Mouse (Mus musculus): Measurements from ENCODE around the gene B3galt4. TPM values are rescaled to one million over a fixed set of nuclear protein-coding genes. Genes with fewer than 3 reads are reported as not detected.

Gene B3galt4
- polyA plus RNA-seq (2014; fragmentation: Illumina TruSeq; extraction: RNeasy Lipid Tissue Mini Kit (QIAGEN cat#74804); ENCODE audit: insufficient read depth, low read depth, low replicate concordance), result 5.8 TPM

GRCm38 (mm10) chr17:33951021-33951946 lies at the start of gene B3galt4:
B3galt4 (minus strand) TSS chr17:33951488.

DNA sequence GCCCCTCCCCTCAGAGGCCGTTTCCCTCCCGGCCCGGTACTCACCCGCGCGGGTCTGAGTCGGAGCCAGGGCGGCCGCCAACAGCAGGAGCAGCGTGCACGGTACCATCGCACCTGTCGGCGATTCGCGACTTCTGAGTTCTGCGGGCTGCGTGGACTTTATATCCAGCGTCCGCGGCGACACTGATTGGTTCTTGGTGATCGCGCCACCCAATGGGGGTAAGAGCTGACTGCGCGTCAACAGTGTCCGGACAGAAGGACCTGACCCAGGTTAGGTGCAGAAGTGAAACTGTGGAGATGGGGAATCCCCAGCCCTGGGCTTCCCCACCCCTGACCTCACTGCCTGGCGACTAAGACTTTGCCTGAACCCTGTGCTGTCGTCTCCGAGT lies 48.9 kb upstream of the B3galt4 start, which contains the start of gene H2-K1:
Gene H2-K1 (minus strand): TSS at position 198 of the 388 bp plus-strand sequence.

DNA sequence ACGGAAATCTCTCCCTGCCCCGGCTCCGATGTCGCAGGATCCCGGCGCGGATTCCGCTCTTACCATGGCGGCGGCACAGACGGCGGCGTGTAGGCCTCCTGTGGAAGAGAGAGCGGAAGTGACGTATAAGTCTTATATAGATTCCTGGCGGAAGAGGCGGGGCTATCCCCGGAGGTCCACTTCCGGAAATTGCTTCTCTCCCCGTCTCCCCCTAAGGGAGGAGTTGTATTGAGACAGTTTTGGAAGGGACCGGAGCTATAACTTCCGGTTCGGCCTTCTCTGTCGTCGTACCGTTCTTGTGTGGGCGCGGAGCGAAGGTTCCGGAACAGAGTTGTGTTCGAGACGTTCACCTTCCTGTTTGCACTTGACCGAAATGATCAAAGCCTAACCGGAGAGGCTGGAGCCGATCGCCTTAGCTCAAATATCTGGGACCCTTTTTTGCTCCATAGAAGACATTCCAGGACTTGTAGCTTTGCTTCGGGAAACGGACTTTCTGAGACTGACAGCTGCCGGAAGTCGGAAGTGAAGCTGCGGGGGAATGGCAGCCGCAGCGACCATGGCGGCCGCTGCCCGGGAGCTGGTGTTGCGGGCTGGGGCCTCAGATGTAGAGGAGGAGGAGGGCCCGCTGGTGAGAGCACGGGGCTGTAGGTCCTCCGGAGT lies 4.4 kb upstream of the B3galt4 start, which contains the start of the genes Vps52 and Rps18:
Gene Vps52 (plus strand): TSS at position 258 of the 660 bp plus-strand sequence.
Gene Rps18 (minus strand): TSS at position 447 of the 660 bp plus-strand sequence.

GRCm38 (mm10) chr17:33940206-33940805 lies 11.0 kb downstream of the B3galt4 start, which contains the start of the genes Pfdn6 and Wdr46:
Pfdn6 (minus strand) TSS chr17:33940343.
Wdr46 (plus strand) TSS chr17:33940660.

DNA sequence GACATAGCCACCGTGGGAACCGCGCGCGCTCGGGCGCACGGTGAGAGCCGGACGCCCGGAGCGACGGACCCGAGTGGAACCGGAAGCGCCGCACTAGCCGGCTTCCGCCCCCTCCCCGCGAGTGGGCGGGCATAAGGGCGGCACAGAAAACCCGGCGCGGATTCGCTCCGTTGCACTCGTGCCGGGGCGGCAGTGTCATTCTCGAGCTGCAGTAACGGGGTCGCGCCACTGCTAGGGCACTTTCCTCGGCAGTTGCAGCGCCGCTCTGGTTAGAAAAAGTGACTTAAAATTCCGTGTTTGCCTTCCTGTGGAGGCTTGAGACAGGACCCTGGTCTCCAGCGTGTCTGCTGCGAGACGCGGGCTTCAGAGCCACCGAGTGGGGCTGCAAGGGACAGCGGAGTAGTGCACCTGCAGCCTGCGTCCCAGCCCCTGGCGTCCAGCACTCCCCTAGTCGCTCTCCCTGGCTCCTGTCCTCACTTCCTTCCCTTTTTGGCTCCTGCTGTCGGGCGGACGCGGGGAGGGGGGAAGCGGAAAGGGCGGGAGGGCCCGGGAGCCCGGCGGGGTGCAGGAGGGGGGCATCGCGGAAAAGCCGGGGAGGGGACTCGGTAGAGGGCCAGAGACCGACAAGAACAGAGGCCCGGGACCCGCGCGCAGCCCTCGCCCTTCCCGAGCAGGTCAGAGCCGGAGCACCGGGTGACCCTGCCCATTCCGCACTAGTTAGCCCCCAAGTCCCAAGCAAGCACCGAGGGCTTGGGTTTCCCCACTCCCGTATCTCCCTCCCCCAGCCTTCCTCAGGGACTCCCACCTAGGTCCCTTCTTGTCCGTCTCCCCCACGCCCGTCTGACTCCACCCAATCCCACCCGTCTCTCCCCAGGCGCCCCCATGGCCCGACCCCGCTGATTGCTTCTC lies 21.7 kb downstream of the B3galt4 start, which contains the start of gene Rgl2:
Gene Rgl2 (plus strand): TSS at position 173 of the 909 bp plus-strand sequence.

GRCm38 (mm10) chr17:33915671-33916250 lies 35.5 kb downstream of the B3galt4 start, which contains the start of the genes Tapbp and Zbtb22:
Tapbp (plus strand) TSS chr17:33915899.
Zbtb22 (plus strand) TSS chr17:33915904.

DNA sequence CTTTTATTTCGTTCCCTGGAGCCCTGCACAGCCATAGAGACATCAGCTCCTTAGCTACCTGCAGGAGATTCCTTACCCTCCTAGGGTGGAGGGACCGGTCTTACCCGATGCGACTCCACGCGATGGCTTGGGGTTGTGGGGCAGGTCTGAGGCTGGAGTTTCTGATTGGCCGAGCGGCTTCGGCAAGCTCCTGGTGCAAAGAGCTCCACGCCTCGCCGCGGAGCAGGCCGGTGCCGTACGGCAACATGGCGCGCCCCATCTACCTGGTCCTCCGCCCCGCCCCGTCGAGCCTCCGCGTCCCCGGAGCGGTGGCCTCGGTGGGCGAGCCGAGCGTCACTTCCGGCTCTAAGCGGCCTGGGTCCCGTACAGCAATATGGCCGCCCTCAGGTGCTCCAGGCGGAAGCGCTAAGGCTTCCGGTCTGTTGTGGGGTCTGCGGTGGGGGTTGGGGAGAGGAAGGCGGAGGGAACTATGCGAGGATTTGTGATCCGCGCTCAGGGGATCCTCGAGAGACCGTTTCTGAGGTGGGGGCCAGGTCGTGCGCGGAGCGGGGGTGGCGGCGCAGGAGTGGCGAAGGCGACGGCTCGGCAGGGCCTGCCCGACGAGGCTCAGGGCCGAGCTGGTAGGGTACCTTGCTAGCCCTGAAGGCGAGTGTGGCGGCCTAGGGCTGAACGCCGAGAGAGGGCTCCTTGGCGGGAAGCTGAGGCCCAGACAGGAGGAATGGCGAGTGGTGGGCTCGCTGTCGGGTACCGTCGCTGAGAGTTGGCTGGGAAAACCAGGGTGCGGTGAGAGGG lies 42.0 kb downstream of the B3galt4 start, which contains the start of gene Daxx:
Gene Daxx (plus strand): TSS at position 338 of the 792 bp plus-strand sequence.

DNA sequence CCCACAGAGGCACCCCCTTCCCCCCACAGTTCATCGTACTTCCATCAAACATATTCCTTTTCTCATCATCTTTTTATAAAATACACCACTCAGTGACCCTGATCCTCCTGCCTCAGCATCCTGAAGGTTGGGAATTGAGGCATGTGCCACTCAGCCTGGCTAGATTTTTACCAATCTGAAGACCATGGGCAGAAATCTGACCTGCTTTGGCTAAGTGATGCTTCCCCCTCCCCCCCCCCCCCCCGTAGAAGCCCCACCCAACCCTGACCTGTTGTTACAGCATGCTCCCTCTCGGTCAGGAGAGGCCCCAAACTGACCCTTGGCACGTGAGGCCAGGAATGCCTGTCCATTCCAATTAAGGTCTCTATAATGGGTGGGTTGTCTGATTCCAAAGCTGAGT lies 46.5 kb downstream of the B3galt4 start, which contains the start of gene Platr17:
Gene Platr17 (plus strand): TSS at position 301 of the 400 bp plus-strand sequence.

Other genes with a start within 250 kb of the B3galt4 start
- gene March2, start 232.8 kb downstream of the B3galt4 start, polyA plus RNA-seq (2014; fragmentation: Illumina TruSeq; extraction: RNeasy Lipid Tissue Mini Kit (QIAGEN cat#74804); ENCODE audit: insufficient read depth, low read depth, low replicate concordance), result 99.6 TPM
- 122 TPM for gene Rab11b, start 191.0 kb downstream of the B3galt4 start, polyA plus RNA-seq (2014; fragmentation: Illumina TruSeq; extraction: RNeasy Lipid Tissue Mini Kit (QIAGEN cat#74804); ENCODE audit: insufficient read depth, low read depth, low replicate concordance)
- gene Angptl4, start 169.7 kb downstream of the B3galt4 start, polyA plus RNA-seq (2014; fragmentation: Illumina TruSeq; extraction: RNeasy Lipid Tissue Mini Kit (QIAGEN cat#74804); ENCODE audit: insufficient read depth, low read depth, low replicate concordance), result 61.5 TPM
- gene Kank3, start 141.0 kb downstream of the B3galt4 start, polyA plus RNA-seq (2014; fragmentation: Illumina TruSeq; extraction: RNeasy Lipid Tissue Mini Kit (QIAGEN cat#74804); ENCODE audit: insufficient read depth, low read depth, low replicate concordance), result 178 TPM
- 1,820 TPM for gene Rps28, start 126.9 kb downstream of the B3galt4 start, polyA plus RNA-seq (2014; fragmentation: Illumina TruSeq; extraction: RNeasy Lipid Tissue Mini Kit (QIAGEN cat#74804); ENCODE audit: insufficient read depth, low read depth, low replicate concordance)
- 520 TPM for gene Ndufa7, start 126.9 kb downstream of the B3galt4 start, polyA plus RNA-seq (2014; fragmentation: Illumina TruSeq; extraction: RNeasy Lipid Tissue Mini Kit (QIAGEN cat#74804); ENCODE audit: insufficient read depth, low read depth, low replicate concordance)
- 20.1 TPM for gene Cd320, start 108.4 kb downstream of the B3galt4 start, polyA plus RNA-seq (2014; fragmentation: Illumina TruSeq; extraction: RNeasy Lipid Tissue Mini Kit (QIAGEN cat#74804); ENCODE audit: insufficient read depth, low read depth, low replicate concordance)
- gene Gm7029, start 77.7 kb downstream of the B3galt4 start, polyA plus RNA-seq (2014; fragmentation: Illumina TruSeq; extraction: RNeasy Lipid Tissue Mini Kit (QIAGEN cat#74804); ENCODE audit: insufficient read depth, low read depth, low replicate concordance), result not detected
- gene Kifc1, start 60.8 kb downstream of the B3galt4 start, polyA plus RNA-seq (2014; fragmentation: Illumina TruSeq; extraction: RNeasy Lipid Tissue Mini Kit (QIAGEN cat#74804); ENCODE audit: insufficient read depth, low read depth, low replicate concordance), result 0.86 TPM
- 1.2 TPM for gene Platr17, start 46.4 kb downstream of the B3galt4 start, polyA plus RNA-seq (2014; fragmentation: Illumina TruSeq; extraction: RNeasy Lipid Tissue Mini Kit (QIAGEN cat#74804); ENCODE audit: insufficient read depth, low read depth, low replicate concordance)
- gene Daxx, start 42.1 kb downstream of the B3galt4 start, polyA plus RNA-seq (2014; fragmentation: Illumina TruSeq; extraction: RNeasy Lipid Tissue Mini Kit (QIAGEN cat#74804); ENCODE audit: insufficient read depth, low read depth, low replicate concordance), result 19.4 TPM
- gene Tapbp, start 35.6 kb downstream of the B3galt4 start, polyA plus RNA-seq (2014; fragmentation: Illumina TruSeq; extraction: RNeasy Lipid Tissue Mini Kit (QIAGEN cat#74804); ENCODE audit: insufficient read depth, low read depth, low replicate concordance), result 126 TPM
- 18.1 TPM for gene Zbtb22, start 35.6 kb downstream of the B3galt4 start, polyA plus RNA-seq (2014; fragmentation: Illumina TruSeq; extraction: RNeasy Lipid Tissue Mini Kit (QIAGEN cat#74804); ENCODE audit: insufficient read depth, low read depth, low replicate concordance)
- gene Rgl2, start 21.9 kb downstream of the B3galt4 start, polyA plus RNA-seq (2014; fragmentation: Illumina TruSeq; extraction: RNeasy Lipid Tissue Mini Kit (QIAGEN cat#74804); ENCODE audit: insufficient read depth, low read depth, low replicate concordance), result 38.7 TPM
- gene Pfdn6, start 11.1 kb downstream of the B3galt4 start, polyA plus RNA-seq (2014; fragmentation: Illumina TruSeq; extraction: RNeasy Lipid Tissue Mini Kit (QIAGEN cat#74804); ENCODE audit: insufficient read depth, low read depth, low replicate concordance), result 90.6 TPM
- gene Wdr46, start 10.8 kb downstream of the B3galt4 start, polyA plus RNA-seq (2014; fragmentation: Illumina TruSeq; extraction: RNeasy Lipid Tissue Mini Kit (QIAGEN cat#74804); ENCODE audit: insufficient read depth, low read depth, low replicate concordance), result 8.3 TPM
- 16.3 TPM for gene Vps52, start 4.3 kb upstream of the B3galt4 start, polyA plus RNA-seq (2014; fragmentation: Illumina TruSeq; extraction: RNeasy Lipid Tissue Mini Kit (QIAGEN cat#74804); ENCODE audit: insufficient read depth, low read depth, low replicate concordance)
- 2,519 TPM for gene Rps18, start 4.5 kb upstream of the B3galt4 start, polyA plus RNA-seq (2014; fragmentation: Illumina TruSeq; extraction: RNeasy Lipid Tissue Mini Kit (QIAGEN cat#74804); ENCODE audit: insufficient read depth, low read depth, low replicate concordance)
- gene H2-K1, start 48.9 kb upstream of the B3galt4 start, polyA plus RNA-seq (2014; fragmentation: Illumina TruSeq; extraction: RNeasy Lipid Tissue Mini Kit (QIAGEN cat#74804); ENCODE audit: insufficient read depth, low read depth, low replicate concordance), result 1,531 TPM
- gene Ring1, start 73.2 kb upstream of the B3galt4 start, polyA plus RNA-seq (2014; fragmentation: Illumina TruSeq; extraction: RNeasy Lipid Tissue Mini Kit (QIAGEN cat#74804); ENCODE audit: insufficient read depth, low read depth, low replicate concordance), result 21.8 TPM
- 90.2 TPM for gene H2-Ke6, start 76.6 kb upstream of the B3galt4 start, polyA plus RNA-seq (2014; fragmentation: Illumina TruSeq; extraction: RNeasy Lipid Tissue Mini Kit (QIAGEN cat#74804); ENCODE audit: insufficient read depth, low read depth, low replicate concordance)
- gene Slc39a7, start 80.2 kb upstream of the B3galt4 start, polyA plus RNA-seq (2014; fragmentation: Illumina TruSeq; extraction: RNeasy Lipid Tissue Mini Kit (QIAGEN cat#74804); ENCODE audit: insufficient read depth, low read depth, low replicate concordance), result 95.6 TPM
- 33.6 TPM for gene Rxrb, start 80.3 kb upstream of the B3galt4 start, polyA plus RNA-seq (2014; fragmentation: Illumina TruSeq; extraction: RNeasy Lipid Tissue Mini Kit (QIAGEN cat#74804); ENCODE audit: insufficient read depth, low read depth, low replicate concordance)
- 1.1 TPM for gene Col11a2, start 87.9 kb upstream of the B3galt4 start, polyA plus RNA-seq (2014; fragmentation: Illumina TruSeq; extraction: RNeasy Lipid Tissue Mini Kit (QIAGEN cat#74804); ENCODE audit: insufficient read depth, low read depth, low replicate concordance)
- gene H2-Oa, start 140.9 kb upstream of the B3galt4 start, polyA plus RNA-seq (2014; fragmentation: Illumina TruSeq; extraction: RNeasy Lipid Tissue Mini Kit (QIAGEN cat#74804); ENCODE audit: insufficient read depth, low read depth, low replicate concordance), result 12.5 TPM
- gene H2-DMa, start 168.1 kb upstream of the B3galt4 start, polyA plus RNA-seq (2014; fragmentation: Illumina TruSeq; extraction: RNeasy Lipid Tissue Mini Kit (QIAGEN cat#74804); ENCODE audit: insufficient read depth, low read depth, low replicate concordance), result 75.7 TPM
- gene Brd2, start 171.1 kb upstream of the B3galt4 start, polyA plus RNA-seq (2014; fragmentation: Illumina TruSeq; extraction: RNeasy Lipid Tissue Mini Kit (QIAGEN cat#74804); ENCODE audit: insufficient read depth, low read depth, low replicate concordance), result 94.4 TPM
- gene H2-DMb2, start 191.8 kb upstream of the B3galt4 start, polyA plus RNA-seq (2014; fragmentation: Illumina TruSeq; extraction: RNeasy Lipid Tissue Mini Kit (QIAGEN cat#74804); ENCODE audit: insufficient read depth, low read depth, low replicate concordance), result 35.5 TPM
- 64.1 TPM for gene H2-DMb1, start 201.6 kb upstream of the B3galt4 start, polyA plus RNA-seq (2014; fragmentation: Illumina TruSeq; extraction: RNeasy Lipid Tissue Mini Kit (QIAGEN cat#74804); ENCODE audit: insufficient read depth, low read depth, low replicate concordance)
- 21.5 TPM for gene Tap1, start 236.1 kb upstream of the B3galt4 start, polyA plus RNA-seq (2014; fragmentation: Illumina TruSeq; extraction: RNeasy Lipid Tissue Mini Kit (QIAGEN cat#74804); ENCODE audit: insufficient read depth, low read depth, low replicate concordance)
- gene Psmb9, start 236.3 kb upstream of the B3galt4 start, polyA plus RNA-seq (2014; fragmentation: Illumina TruSeq; extraction: RNeasy Lipid Tissue Mini Kit (QIAGEN cat#74804); ENCODE audit: insufficient read depth, low read depth, low replicate concordance), result 59.9 TPM
- gene Psmb8, start 246.2 kb upstream of the B3galt4 start, polyA plus RNA-seq (2014; fragmentation: Illumina TruSeq; extraction: RNeasy Lipid Tissue Mini Kit (QIAGEN cat#74804); ENCODE audit: insufficient read depth, low read depth, low replicate concordance), result 140 TPM

Data from lung, adult 10 weeks (tissue).